ENCODE assay signal across 9 mouse cellular contexts in genomic region chr8:120569939-120570715, GRCm38 (mm10). TPM values are rescaled to one million over a fixed set of nuclear protein-coding genes. Genes with fewer than 3 reads are reported as not detected.
A peak's percentile ranks its signal among the peaks of the same experiment; 100 is the strongest.
DNase-seq lines count a peak whose midpoint lies in the region; ATAC-seq and TF ChIP-seq lines count a peak whose summit lies in the region.
"Had no signal": no experiment of that assay in that cellular context is flagged by ENCODE, and none has a peak within 500 bp of the region (broad histone marks: within the 10 kb centered on the region; RNA-seq: fewer than 3 reads in every experiment).

No protein-coding gene starts in this region.

- TF ChIP-seq CTCF in left cerebral cortex, adult 2 months (IDR thresholded peaks at IDR 0.05) = no peak; the same call in none of the 2 replicates

- no peak overlapping the region for H3K4me3 ChIP-seq in left cerebral cortex, adult 2 months
- no peak overlapping the region for H3K4me3 ChIP-seq in midbrain, embryonic 12.5 days
- H3K4me3 ChIP-seq: limb, embryonic 13.5 days had no signal

- no peaks in the 10 kb centered on the region for H3K9me3 ChIP-seq in midbrain, embryonic 12.5 days
- H3K9me3 ChIP-seq: limb, embryonic 13.5 days had no signal

- no peak overlapping the region for H3K9ac ChIP-seq in midbrain, embryonic 12.5 days (replicated peaks)
- H3K9ac ChIP-seq: limb, embryonic 13.5 days had no signal

- H3K4me1 ChIP-seq in midbrain, embryonic 12.5 days = peaks cover 21% of the 10 kb centered on the region

- no peak overlapping the region for H3K27ac ChIP-seq in left cerebral cortex, adult 2 months
- peak overlapping the region; percentile 46; the same call in 1 of the 2 replicates for H3K27ac ChIP-seq in midbrain, embryonic 12.5 days (replicated peaks)
- H3K27ac ChIP-seq: limb, embryonic 13.5 days had no signal

- no peak overlapping the region for H3K4me2 ChIP-seq in midbrain, embryonic 12.5 days (replicated peaks)
- H3K4me2 ChIP-seq: limb, embryonic 13.5 days had no signal

- peaks cover 90% of the 10 kb centered on the region for H3K36me3 ChIP-seq in midbrain, embryonic 12.5 days

- intact Hi-C loops in heart, postnatal 14 days (cut with DNase I) = no loop called here
- intact Hi-C loops in left cerebral cortex, adult 2 months (cut with DNase I) = no loop called here

- WGBS in midbrain, embryonic 12.5 days = 63% methylated on average over 13 of the region's 13 CpGs

- no peak for ATAC-seq in cerebellum, adult (ENCODE audit: insufficient number of reproducible peaks, low FRiP score, low TSS enrichment)
- ATAC-seq in erythroid progenitor cell, adult 5-6 weeks (replicated peaks; ENCODE audit: low FRiP score, poor library complexity, severe bottlenecking) = peak; percentile 53
- ATAC-seq in midbrain, embryonic 12.5 days (ENCODE audit: low FRiP score, low read depth) = no peak

- no peaks in the 10 kb centered on the region for H3K27me3 ChIP-seq in midbrain, embryonic 12.5 days
- H3K27me3 ChIP-seq: limb, embryonic 13.5 days had no signal

- peak; percentile 77 for DNase-seq in cerebellum, adult 11 months
- peak; percentile 54 to 60 for DNase-seq in adrenal gland, postnatal 4 days (ENCODE audit: low spot score in 2 of 2)
- DNase-seq in heart, postnatal 14 days = peak; percentile 84 to 90
- DNase-seq in left cerebral cortex, adult 2 months (ENCODE audit: extremely low spot score in 1 of 2, low spot score in 2 of 2) = peak; percentile 80 to 86
- DNase-seq in spleen, adult 12 weeks (ENCODE audit: low spot score) = peak; percentile 68

RNA-seq across cellular contexts. Expression of gene Gins2, which starts 19.0 kb away (rescaled TPM):
- 10 to 100 TPM; 36.6 to 39.3 TPM for total RNA-seq in adrenal gland, postnatal 4 days (2021)
- 5.8 and 31.4 TPM in 2 replicates for total RNA-seq in erythroid progenitor cell, adult 5-6 weeks (2015; ENCODE audit: low replicate concordance)
- total RNA-seq in erythroid progenitor cell, adult 5-6 weeks (2017; ENCODE audit: low replicate concordance) = 11.9 and 21.3 TPM in 2 replicates
- 1 to 10 TPM; 3.2 to 6.4 TPM for total RNA-seq in heart, postnatal 14 days (2021)
- total RNA-seq in left cerebral cortex, adult 2 months (2021) = 1 to 10 TPM; 1.0 to 2.9 TPM
- 73.7 and 84.8 TPM in 2 replicates for polyA plus RNA-seq in midbrain, embryonic 12.5 days (2016; fragmentation: Nextera tagmentation; extraction: Ambion mirVana)
